Mouse (Mus musculus) lung, postnatal 25 days (tissue): ENCODE measurements around the gene Dnajb4.

ENCODE experiments used
- DNase-seq: peaks from one replicate; pipeline ENCODE4 v3.0.0; 2022; ENCODE audit warnings: low spot score

Gene Dnajb4

DNA sequence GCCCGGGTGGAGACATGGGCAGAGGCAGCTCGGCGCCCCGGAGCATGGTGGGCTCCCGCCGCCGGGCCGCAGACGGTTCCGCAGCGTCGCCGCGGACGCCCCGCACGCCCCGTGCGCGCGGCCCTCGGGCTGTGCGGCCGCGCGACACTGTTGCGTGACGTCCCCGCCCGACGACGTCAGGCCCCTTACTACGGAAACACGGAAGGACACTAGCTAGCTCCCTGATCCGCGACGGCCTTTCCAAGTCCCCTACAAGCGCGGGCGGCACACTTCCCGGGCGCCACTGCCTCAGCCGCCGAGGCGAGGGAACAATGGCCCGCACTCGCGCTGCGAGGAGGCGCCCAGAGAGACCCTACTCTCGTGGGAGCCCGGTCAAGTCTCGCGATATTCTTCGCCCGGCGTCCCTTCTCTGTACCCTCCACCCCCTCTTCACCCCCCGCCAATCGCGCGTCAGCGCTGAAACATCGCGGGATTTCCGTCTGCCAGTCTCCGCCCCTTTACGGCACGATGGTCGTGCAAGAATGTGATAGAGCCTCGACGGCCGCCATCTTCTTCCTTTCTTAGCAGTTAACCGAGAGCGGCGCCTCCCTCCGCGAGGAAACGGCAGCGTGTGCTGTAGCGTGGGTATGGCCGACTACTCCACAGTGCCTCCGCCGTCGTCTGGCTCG, at the start of gene Dnajb4, which contains the start of gene Fubp1:
Dnajb4 (minus strand) TSS at position 336 of the 668 bp plus-strand sequence.
Fubp1 (plus strand) TSS at position 456 of the 668 bp plus-strand sequence.
- peak; percentile 100 for DNase-seq

GRCm38 (mm10) chr3:152259409-152259808, 49.3 kb upstream of the Dnajb4 start:
- DNase-seq: peak; percentile 74

DNA sequence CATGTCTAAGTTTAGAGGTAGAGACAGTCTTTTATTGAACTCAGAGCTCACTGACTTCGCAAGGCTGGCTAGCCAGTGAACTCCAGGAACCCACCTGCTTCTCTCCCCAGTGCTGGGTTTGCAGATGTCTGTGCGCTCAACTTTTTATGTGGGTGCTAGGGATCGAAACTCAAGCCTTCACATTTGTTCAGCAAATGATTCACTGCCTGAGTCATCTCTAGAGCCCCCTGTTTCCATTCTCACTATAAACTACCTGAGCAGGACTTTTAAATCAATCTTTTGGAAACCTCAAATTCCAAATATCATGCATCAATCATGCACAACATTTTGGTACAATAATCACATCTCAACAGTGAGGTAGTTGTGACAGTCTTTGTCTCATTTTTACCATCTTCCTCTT, 47.4 kb upstream of the Dnajb4 start:
- no peak for DNase-seq

DNA sequence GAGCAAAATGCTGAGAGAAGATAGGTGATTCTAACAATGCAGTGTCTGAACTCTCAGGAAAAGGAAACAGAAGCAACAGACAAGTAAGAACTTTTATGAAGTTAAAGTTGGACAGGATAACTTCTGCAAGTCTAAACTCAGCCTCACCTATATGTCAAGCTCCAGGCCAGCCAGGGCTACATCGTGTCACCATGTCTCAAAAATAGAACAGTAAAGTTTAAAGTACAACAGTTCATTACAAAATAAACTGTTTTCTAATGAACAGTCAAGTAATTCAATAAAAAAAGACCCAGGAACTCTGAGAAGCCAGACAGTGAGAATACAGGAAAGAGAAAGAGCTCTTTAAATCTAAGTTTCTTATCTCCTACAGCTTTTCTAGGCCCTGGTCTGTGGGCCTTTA, 40.4 kb upstream of the Dnajb4 start:
- DNase-seq: no peak

DNA sequence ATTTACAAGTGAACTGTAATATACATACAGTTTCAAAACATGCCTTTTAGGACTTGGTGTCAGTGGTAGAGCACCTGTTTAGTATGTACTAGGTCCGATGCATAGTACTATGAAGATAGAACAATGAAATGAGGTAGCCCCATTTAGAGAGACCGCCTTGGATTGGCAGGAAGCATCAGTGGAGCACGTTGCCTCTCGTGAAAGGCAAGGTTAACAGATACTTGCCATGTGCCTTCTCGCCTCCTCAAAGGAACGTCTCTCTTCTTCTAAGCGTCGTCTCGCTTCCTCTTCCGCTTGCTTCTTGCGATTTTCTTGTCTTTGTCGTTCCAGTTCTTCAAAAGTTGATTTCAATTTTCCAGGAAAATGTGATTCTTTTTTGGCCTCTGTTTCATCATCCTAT, 37.6 kb upstream of the Dnajb4 start:
- DNase-seq: no peak

GRCm38 (mm10) chr3:152245273-152245910, 35.3 kb upstream of the Dnajb4 start:
- DNase-seq: no peak

DNA sequence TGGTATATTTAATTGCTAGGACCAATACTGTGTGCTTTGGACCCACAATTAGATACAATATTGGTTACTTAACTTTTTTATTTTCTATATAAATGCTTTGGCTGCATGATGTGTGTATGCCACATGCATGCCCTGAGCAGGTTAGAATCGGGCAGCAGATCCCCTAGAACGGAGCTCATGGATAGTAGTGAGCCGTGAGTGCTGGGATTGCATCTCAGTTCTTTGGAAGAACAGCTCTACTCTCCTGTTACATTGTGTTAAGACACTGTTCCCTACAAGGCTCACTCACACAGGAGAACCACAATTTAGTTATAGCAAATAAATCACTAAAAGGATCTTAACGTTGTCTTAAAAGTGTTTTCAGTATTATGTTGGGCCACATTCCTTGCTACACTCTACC, 33.2 kb upstream of the Dnajb4 start:
- DNase-seq: no peak

DNA sequence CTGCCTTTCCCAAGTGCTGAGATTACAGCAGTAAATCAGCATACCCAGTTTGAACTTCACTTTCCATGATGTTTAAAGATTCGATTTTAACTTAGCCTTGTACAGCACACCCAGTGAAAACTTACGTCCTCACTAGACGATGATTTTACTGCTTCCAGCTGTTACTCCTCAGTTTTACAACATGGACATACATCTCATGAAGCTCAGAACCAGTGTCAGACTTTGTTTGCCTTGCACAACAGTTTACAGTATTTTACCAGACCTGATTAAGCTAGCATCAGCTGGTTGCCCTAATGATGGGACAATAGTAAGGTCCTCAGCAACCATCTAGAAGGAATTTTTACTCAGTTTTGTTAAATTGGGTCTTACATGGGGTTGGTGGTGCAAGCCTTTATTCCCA, 31.0 kb upstream of the Dnajb4 start:
- DNase-seq: no peak

GRCm38 (mm10) chr3:152239592-152239991, 29.5 kb upstream of the Dnajb4 start:
- DNase-seq: no peak

DNA sequence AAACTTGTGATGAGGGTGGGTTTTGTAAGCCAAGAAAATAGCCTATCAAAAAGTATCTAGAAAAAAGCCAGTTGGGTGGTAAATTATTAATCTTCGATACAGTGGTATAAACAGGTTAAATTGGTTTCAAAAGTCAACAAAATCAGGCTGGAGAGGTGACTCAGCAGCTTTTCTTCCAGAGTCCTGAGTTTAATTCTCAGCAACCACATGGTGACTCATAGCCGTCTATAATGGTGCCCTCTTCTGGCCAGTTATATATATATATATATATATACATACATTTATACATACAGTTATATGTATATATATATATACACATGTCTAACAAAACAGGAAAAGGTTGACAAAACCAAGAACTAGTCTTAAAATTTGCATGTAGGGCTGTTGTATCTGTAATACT, 28.7 kb upstream of the Dnajb4 start:
- DNase-seq: peak; percentile 31

DNA sequence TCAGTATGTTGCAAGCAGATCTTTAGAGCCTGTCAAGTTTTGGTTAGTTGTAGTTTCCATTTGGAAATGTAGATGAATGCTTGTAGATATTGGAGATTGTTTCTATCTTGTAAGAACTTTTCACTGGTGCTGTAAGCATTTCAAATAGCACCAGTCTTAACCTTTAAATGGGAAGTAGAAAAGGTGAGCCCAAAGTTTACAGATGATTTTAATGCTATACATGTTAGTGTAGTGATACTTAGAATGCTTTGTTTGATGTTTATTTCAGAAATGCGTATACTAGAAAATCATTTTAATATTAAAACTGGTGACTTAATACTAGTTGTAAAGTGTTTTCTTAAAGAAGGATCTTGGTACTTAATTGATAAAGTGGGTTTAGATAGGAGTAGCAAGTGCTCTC, 25.7 kb upstream of the Dnajb4 start:
- DNase-seq: no peak

DNA sequence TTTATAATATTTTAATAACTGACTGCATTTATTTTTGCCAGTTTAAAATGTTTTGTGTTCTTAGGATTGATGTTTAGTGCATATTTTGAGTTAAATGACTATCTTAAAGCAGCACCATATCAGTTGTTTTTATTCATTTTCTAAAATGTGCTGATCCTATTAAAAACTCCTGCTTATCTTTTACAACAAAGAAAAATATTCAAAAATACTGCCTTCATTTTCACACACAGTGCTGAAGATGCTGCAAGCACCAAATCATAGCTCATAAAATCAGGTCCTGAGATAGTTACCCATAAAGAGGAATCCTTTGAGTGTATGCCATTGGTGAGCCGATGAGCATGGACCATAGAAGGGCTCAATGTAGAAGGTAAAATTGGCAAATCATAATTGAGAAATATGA, 25.1 kb upstream of the Dnajb4 start:
- DNase-seq: no peak

- DNase-seq: no peak
Measured at GRCm38 (mm10) chr3:152231333-152232100, 21.4 kb upstream of the Dnajb4 start.

GRCm38 (mm10) chr3:152229271-152229670, 19.2 kb upstream of the Dnajb4 start:
- DNase-seq: no peak

- DNase-seq: no peak
Measured at GRCm38 (mm10) chr3:152228843-152229242, 18.7 kb upstream of the Dnajb4 start.

DNA sequence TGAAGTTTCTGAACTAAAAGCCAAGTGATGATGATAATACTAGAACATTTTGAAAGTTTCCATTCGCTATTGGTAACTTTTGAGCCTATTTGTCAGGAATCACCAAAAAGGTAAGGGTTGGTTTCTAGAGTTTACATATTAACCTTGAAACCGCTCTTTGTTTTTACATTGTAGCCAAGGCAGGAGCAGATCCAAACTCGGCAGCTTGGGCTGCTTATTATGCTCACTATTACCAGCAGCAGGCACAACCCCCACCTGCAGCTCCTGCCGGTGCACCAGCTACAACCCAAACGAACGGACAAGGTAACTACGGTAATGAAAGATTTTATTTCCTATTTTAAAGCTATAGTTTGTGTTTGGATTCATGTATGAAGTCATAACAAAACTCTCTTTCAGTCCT, 15.8 kb upstream of the Dnajb4 start:
- DNase-seq: no peak

GRCm38 (mm10) chr3:152224918-152225317, 14.8 kb upstream of the Dnajb4 start:
- no peak for DNase-seq

- no peak for DNase-seq
Measured at GRCm38 (mm10) chr3:152213416-152213815, 3.3 kb upstream of the Dnajb4 start.

GRCm38 (mm10) chr3:152211731-152212279, 1.7 kb upstream of the Dnajb4 start:
- DNase-seq: peak; percentile 17

- peak; percentile 44 for DNase-seq
Measured at GRCm38 (mm10) chr3:152210728-152211391, 758 bp upstream of the Dnajb4 start.

GRCm38 (mm10) chr3:152209177-152209966, 730 bp downstream of the Dnajb4 start:
- peak; percentile 59 for DNase-seq
